Mouse (Mus musculus) spleen, adult 2 months (tissue): ENCODE measurements at regions not wholly inside any gene's neighbourhood (a gene's known extent, or its start where the extent isn't known, plus 50 kb on each side); places are given as distances from the start of the nearest gene placed in this dataset.

Experiments
- CTCF ChIP-seq: fragments of 200-500 bp; IDR thresholded peaks from 2 replicates; pipeline ENCODE4 v1.5.1; 2011; ENCODE audit warnings: mild to moderate bottlenecking, inconsistent platforms; ENCODE audit not compliant: insufficient read depth, insufficient read length, insufficient replicate concordance; ENCODE audit errors: extremely low read depth
- POLR2A ChIP-seq: fragments of 200-500 bp; IDR thresholded peaks from 2 replicates; pipeline ENCODE4 v1.6.1; 2011; ENCODE audit warnings: low read depth, low read length, inconsistent platforms

- no peak for TF ChIP-seq CTCF
- no peak for TF ChIP-seq POLR2A
These were observed 80.6 kb upstream of the Sulf2 start for GRCm38 (mm10) chr2:166236102-166236501.
